Mouse (Mus musculus): ENCODE results near the gene Apod. TPM values are rescaled to one million over a fixed set of nuclear protein-coding genes. Genes with fewer than 3 reads are reported as not detected.

The Apod gene
- total RNA-seq (2021), result 10 to 100 TPM; 41.6 to 82.1 TPM
- long read RNA-seq, experiment 1, transcript Apod-203 (6 exons, 2,074 nt), result major isoform, 7 of 12 reads
- long read RNA-seq, experiment 1, partial matches to known transcripts, result 2 of 12 reads
- long read RNA-seq, experiment 1, other reads (novel, unspliced or antisense), result 0 of 12 reads
- long read RNA-seq, experiment 2, transcript Apod-203 (6 exons, 2,074 nt), result major isoform, 14 of 28 reads
- long read RNA-seq, experiment 2, partial matches to known transcripts, result 3 of 28 reads
- long read RNA-seq, experiment 2, other reads (novel, unspliced or antisense), result 6 of 28 reads

- peak; percentile 28 for DNase-seq (ENCODE audit: low spot score)
Measured at GRCm38 (mm10) chr16:31314497-31315233, at the start of gene Apod. Gene Apod, minus strand, starts transcription at chr16:31314808.

- DNase-seq (ENCODE audit: low spot score), result no peak
Measured at GRCm38 (mm10) chr16:31363685-31364436, 49.3 kb upstream of the Apod start.

GRCm38 (mm10) chr16:31359542-31359941 lies 44.9 kb upstream of the Apod start:
- no peak for DNase-seq (ENCODE audit: low spot score)

GRCm38 (mm10) chr16:31358991-31359390 lies 44.4 kb upstream of the Apod start:
- DNase-seq (ENCODE audit: low spot score), result no peak

- DNase-seq (ENCODE audit: low spot score), result no peak
Measured at GRCm38 (mm10) chr16:31358576-31358975, 44.0 kb upstream of the Apod start.

DNA sequence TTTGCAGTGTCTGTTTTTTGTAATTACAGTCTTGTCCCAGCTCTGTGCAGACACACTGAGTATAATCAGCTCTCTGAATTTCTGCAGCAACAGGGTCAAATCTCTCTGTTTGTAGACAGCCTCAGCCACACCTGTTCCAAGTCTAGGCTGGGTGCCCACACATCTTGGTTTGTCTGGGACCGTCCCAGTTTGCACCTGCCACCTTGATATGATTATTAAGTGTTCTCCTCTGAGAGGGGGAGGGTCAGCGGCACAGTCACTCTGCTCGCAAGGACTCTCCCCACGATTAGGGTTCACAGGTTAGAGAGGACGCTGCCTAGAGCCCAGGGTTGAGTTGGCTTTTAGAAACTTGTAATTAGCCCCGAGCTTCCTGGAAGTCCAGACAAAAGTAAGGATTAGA lies 41.3 kb upstream of the Apod start:
- DNase-seq (ENCODE audit: low spot score), result no peak

DNA sequence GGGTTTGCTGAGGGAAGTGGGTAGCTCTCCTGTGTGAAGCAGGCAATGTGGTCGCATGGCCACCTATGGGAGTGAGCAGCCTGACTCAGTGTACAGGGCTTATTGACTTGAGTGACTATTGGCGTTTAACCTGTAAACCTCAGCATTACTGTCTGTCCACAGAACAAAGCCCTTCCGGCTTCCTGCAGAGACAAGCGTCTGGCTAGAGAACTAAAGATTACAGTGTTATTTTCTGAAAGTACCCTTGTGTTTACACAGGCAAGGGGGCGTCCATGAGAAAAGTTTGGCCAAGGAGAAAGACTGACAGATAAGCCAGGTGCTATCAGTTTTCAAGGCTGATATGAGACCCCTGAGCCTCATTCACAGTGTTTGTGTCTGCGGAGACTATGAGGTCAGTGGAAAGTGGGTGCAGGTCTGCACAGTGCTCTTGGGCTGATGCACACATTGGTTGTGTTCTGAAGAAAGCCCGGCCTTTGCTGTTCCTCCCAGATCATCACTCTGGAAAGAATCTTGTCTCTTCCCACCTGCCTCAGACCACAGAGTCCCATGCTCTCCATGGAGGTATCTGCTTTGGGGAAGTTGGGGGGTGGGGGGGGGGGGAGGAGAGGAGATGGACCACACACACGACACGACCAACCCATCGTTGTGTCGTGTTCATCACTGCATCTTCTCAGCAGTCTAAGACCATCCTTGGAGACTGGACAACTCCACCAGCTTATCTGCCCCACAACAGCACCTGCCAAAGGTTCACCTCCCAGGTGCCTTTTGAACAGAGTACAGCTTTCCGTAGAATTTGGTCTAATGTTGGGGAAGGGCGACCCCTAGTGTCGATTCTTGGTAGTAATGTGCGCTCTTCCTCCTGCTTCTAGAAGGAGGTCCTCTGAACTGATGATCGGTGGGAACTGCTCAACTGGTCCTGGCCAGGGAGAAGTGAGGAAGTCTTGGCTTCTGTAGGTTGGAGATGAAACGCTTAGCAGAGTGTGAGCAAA lies 40.0 kb upstream of the Apod start:
- peak; percentile 55 for DNase-seq (ENCODE audit: low spot score)

DNA sequence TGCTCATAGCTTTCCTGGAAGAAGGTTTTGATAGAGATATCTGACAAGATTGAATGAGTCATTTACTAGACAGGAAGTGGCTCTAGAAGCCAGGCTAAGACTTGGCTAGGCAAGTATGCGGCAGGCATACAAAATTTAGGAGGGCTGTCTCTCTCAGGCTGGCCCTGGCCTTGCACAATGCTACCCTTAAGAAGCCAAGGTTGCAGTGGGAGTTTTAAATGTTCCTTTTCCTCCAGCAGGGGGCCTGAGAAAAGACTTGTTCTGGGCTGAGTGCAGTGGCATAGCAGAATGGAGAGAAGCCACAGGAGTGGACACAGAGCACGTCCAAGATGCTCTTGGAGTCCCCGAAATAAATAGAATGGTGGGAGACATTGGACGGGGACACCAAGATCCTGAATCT lies 38.4 kb upstream of the Apod start:
- DNase-seq (ENCODE audit: low spot score), result peak; percentile 26

GRCm38 (mm10) chr16:31347581-31347980 lies 33.0 kb upstream of the Apod start:
- DNase-seq (ENCODE audit: low spot score), result peak; percentile 77

GRCm38 (mm10) chr16:31342966-31343365 lies 28.4 kb upstream of the Apod start:
- no peak for DNase-seq (ENCODE audit: low spot score)

GRCm38 (mm10) chr16:31342556-31342955 lies 27.9 kb upstream of the Apod start:
- no peak for DNase-seq (ENCODE audit: low spot score)

- no peak for DNase-seq (ENCODE audit: low spot score)
Measured at GRCm38 (mm10) chr16:31339332-31339731, 24.7 kb upstream of the Apod start.

GRCm38 (mm10) chr16:31337956-31338355 lies 23.3 kb upstream of the Apod start:
- no peak for DNase-seq (ENCODE audit: low spot score)

- DNase-seq (ENCODE audit: low spot score), result peak; percentile 56
Measured at GRCm38 (mm10) chr16:31334796-31335195, 20.2 kb upstream of the Apod start.

- no peak for DNase-seq (ENCODE audit: low spot score)
Measured at GRCm38 (mm10) chr16:31332586-31332985, 18.0 kb upstream of the Apod start.

- DNase-seq (ENCODE audit: low spot score), result peak; percentile 75
Measured at GRCm38 (mm10) chr16:31330970-31331369, 16.4 kb upstream of the Apod start.

GRCm38 (mm10) chr16:31329668-31330067 lies 15.1 kb upstream of the Apod start:
- no peak for DNase-seq (ENCODE audit: low spot score)

GRCm38 (mm10) chr16:31327891-31328290 lies 13.3 kb upstream of the Apod start:
- no peak for DNase-seq (ENCODE audit: low spot score)

- no peak for DNase-seq (ENCODE audit: low spot score)
Measured at GRCm38 (mm10) chr16:31327430-31327829, 12.8 kb upstream of the Apod start.

GRCm38 (mm10) chr16:31326679-31327078 lies 12.1 kb upstream of the Apod start:
- DNase-seq (ENCODE audit: low spot score), result peak; percentile 35

DNA sequence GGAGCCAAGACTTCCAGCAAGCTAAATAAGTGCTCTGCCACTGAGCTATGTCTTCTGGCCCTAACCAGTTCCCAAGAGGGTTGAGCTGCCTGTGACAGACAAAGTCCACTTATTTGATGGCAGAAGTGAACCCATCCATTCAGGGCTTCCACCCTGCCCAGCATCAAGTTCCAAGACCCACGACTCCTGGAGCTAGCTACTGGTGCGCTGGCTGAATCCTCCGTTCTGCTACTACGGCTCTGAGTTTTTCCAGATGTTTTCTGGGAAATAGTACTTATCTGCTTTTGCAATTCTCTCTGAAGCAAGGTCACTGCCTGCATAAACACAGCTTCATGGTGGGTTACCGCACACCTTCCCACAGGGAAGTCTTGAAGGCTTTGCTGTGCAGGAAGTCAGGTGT lies 11.4 kb upstream of the Apod start:
- DNase-seq (ENCODE audit: low spot score), result peak; percentile 48
